Mouse (Mus musculus) liver, embryonic 14.5 days (tissue): ENCODE data around the gene Snrnp35.

Experiments used
- CTCF ChIP-seq: IDR thresholded peaks from 2 replicates; pipeline ENCODE4 v1.5.1; 2016; ENCODE audit warnings: antibody characterized with exemption, low read depth, control low read depth
- EP300 ChIP-seq: IDR thresholded peaks from 2 replicates; pipeline ENCODE4 v1.6.1; 2016; ENCODE audit warnings: antibody characterized with exemption, low read depth

DNA sequence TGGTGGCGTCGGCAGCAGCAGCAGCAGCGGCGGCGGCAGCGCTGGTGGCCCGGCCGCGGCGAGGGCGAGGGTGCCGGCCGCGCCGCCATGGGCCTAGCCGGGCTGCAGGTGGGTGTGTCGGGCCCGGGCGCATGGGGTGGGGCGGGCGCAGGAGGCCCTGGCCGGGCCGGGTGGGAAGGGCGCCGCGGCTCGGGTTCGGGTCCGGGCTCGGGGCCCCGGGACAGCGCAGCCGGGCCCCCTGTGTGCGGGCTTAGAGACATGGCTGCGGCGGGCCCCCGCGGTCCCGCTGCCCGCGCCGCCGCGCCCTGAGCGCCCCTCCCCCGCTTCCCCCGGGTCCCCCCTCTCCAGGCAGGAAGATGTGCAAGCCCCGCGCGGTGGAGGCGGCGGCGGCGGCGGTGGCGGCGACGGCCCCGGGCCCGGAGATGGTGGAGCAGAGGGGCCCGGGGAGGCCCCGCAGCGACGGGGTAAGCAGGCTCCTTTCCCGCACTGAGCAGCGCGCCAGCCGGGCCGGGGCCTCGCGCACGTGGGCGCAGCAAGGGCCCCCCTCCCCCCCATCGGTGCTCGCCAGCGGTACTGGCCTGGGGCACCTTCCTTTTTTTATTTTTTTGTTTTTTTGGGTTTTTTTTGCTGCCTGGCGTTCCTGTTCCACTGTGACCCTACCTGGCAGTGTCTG lies 37.2 kb upstream of the Snrnp35 start:
- no peak for TF ChIP-seq CTCF
- TF ChIP-seq EP300: no peak
